Mouse (Mus musculus): ENCODE data around the gene Npdc1. TPM values are rescaled to one million over a fixed set of nuclear protein-coding genes. Genes with fewer than 3 reads are reported as not detected.

Npdc1 gene
- polyA plus RNA-seq, 1 experiment: 79.9 TPM

- Histone ChIP-seq H3ac (ENCODE audit: control insufficient read depth, insufficient read length, low read depth) (no peak overlapping the region), H3K36me3 (ENCODE audit: control insufficient read depth, insufficient read depth) (no peaks in the 10 kb centered on the region), H3K27me3 (ENCODE audit: control insufficient read depth, insufficient read depth, insufficient read length) (no peaks in the 10 kb centered on the region), H3K79me3 (ENCODE audit: low read depth) (no peaks in the 10 kb centered on the region), H3K79me2 (ENCODE audit: control insufficient read depth, insufficient read depth) (no peaks in the 10 kb centered on the region), H3K4me3 (ENCODE audit: insufficient read depth, poor library complexity, severe bottlenecking) (no peak overlapping the region)
- TF ChIP-seq MYOD1 (IDR thresholded peaks at IDR 0.05; ENCODE audit: control insufficient read depth, insufficient read length, low read depth) (no peak), FOSL1 (IDR thresholded peaks at IDR 0.05; ENCODE audit: insufficient read depth, low read length, poor library complexity, severe bottlenecking) (no peak), CEBPB (IDR thresholded peaks at IDR 0.05; ENCODE audit: low read depth) (no peak), USF1 (IDR thresholded peaks at IDR 0.05; ENCODE audit: low read depth) (no peak), MYOG (IDR thresholded peaks at IDR 0.05; ENCODE audit: control insufficient read depth, extremely low read depth, insufficient read length) (no peak), MAX (IDR thresholded peaks at IDR 0.05) (no peak), CTCF (IDR thresholded peaks at IDR 0.05; ENCODE audit: control insufficient read depth, insufficient read depth, insufficient read length) (no peak)
Measured at GRCm38 (mm10) chr2:25452951-25453350, 53.8 kb downstream of the Npdc1 start.

- no peak within 1 kb of the TSS for H3ac ChIP-seq (ENCODE audit: control insufficient read depth, insufficient read length, low read depth)
- TF ChIP-seq CEBPB (IDR thresholded peaks at IDR 0.05; ENCODE audit: low read depth) (no peak), USF1 (IDR thresholded peaks at IDR 0.05; ENCODE audit: low read depth) (no peak), MYOD1 (IDR thresholded peaks at IDR 0.05; ENCODE audit: control insufficient read depth, insufficient read length, low read depth) (no peak), FOSL1 (IDR thresholded peaks at IDR 0.05; ENCODE audit: insufficient read depth, low read length, poor library complexity, severe bottlenecking) (no peak), CTCF (IDR thresholded peaks at IDR 0.05; ENCODE audit: control insufficient read depth, insufficient read depth, insufficient read length) (no peak), MYOG (IDR thresholded peaks at IDR 0.05; ENCODE audit: control insufficient read depth, extremely low read depth, insufficient read length) (no peak), MAX (IDR thresholded peaks at IDR 0.05) (no peak)
- H3K4me3 ChIP-seq (ENCODE audit: insufficient read depth, poor library complexity, severe bottlenecking): no peak within 1 kb of the TSS
- H3K79me3 ChIP-seq (ENCODE audit: low read depth): no peaks in the 10 kb centered on the region
- no peaks in the 10 kb centered on the region for H3K36me3 ChIP-seq (ENCODE audit: control insufficient read depth, insufficient read depth)
- no peaks in the 10 kb centered on the region for H3K27me3 ChIP-seq (ENCODE audit: control insufficient read depth, insufficient read depth, insufficient read length)
- peaks cover 7% of the 10 kb centered on the region for H3K79me2 ChIP-seq (ENCODE audit: control insufficient read depth, insufficient read depth)
Measured at GRCm38 (mm10) chr2:25456205-25456953, 57.2 kb downstream of the Npdc1 start, which contains the start of gene Clic3. Clic3 (plus strand) TSS chr2:25456838.

- no peak overlapping the region for H3K4me3 ChIP-seq (ENCODE audit: insufficient read depth, poor library complexity, severe bottlenecking)
- no peaks in the 10 kb centered on the region for H3K79me3 ChIP-seq (ENCODE audit: low read depth)
- H3K36me3 ChIP-seq (ENCODE audit: control insufficient read depth, insufficient read depth): no peaks in the 10 kb centered on the region
- TF ChIP-seq CEBPB (IDR thresholded peaks at IDR 0.05; ENCODE audit: low read depth): no peak
- no peak for TF ChIP-seq USF1 (IDR thresholded peaks at IDR 0.05; ENCODE audit: low read depth)
- no peak for TF ChIP-seq MAX (IDR thresholded peaks at IDR 0.05)
- no peak for TF ChIP-seq MYOD1 (IDR thresholded peaks at IDR 0.05; ENCODE audit: control insufficient read depth, insufficient read length, low read depth)
- TF ChIP-seq CTCF (IDR thresholded peaks at IDR 0.05; ENCODE audit: control insufficient read depth, insufficient read depth, insufficient read length): no peak
- TF ChIP-seq FOSL1 (IDR thresholded peaks at IDR 0.05; ENCODE audit: insufficient read depth, low read length, poor library complexity, severe bottlenecking): no peak
- no peak for TF ChIP-seq MYOG (IDR thresholded peaks at IDR 0.05; ENCODE audit: control insufficient read depth, extremely low read depth, insufficient read length)
- H3ac ChIP-seq (ENCODE audit: control insufficient read depth, insufficient read length, low read depth): no peak overlapping the region
- H3K79me2 ChIP-seq (ENCODE audit: control insufficient read depth, insufficient read depth): peaks cover 7% of the 10 kb centered on the region
- no peaks in the 10 kb centered on the region for H3K27me3 ChIP-seq (ENCODE audit: control insufficient read depth, insufficient read depth, insufficient read length)
Measured at GRCm38 (mm10) chr2:25457022-25457896, 58.1 kb downstream of the Npdc1 start.

DNA sequence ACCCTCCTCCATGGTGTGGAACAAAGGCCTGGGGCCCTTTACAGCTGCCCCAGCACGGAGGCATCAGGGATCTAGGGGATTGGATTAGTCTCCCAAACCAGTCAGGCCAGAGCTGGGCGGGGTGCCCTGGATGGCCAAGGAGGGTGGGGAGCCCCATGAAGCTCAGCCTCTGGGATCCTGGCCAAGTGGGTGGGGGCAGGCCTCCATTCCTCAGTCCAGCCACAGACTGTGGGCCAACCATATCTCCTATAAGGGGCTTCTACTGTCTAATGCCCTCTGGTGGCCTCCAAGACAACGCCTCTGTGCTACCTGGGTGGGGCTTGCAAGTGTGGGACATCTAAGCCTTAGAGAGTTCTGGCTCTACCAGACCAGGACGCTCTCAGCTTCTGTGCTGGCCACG, 59.8 kb downstream of the Npdc1 start:
- TF ChIP-seq MAX (IDR thresholded peaks at IDR 0.05) (no peak), MYOG (IDR thresholded peaks at IDR 0.05; ENCODE audit: control insufficient read depth, extremely low read depth, insufficient read length) (no peak), FOSL1 (IDR thresholded peaks at IDR 0.05; ENCODE audit: insufficient read depth, low read length, poor library complexity, severe bottlenecking) (no peak), MYOD1 (IDR thresholded peaks at IDR 0.05; ENCODE audit: control insufficient read depth, insufficient read length, low read depth) (no peak), CTCF (IDR thresholded peaks at IDR 0.05; ENCODE audit: control insufficient read depth, insufficient read depth, insufficient read length) (no peak), CEBPB (IDR thresholded peaks at IDR 0.05; ENCODE audit: low read depth) (no peak), USF1 (IDR thresholded peaks at IDR 0.05; ENCODE audit: low read depth) (no peak)
- Histone ChIP-seq H3K79me3 (ENCODE audit: low read depth) (no peaks in the 10 kb centered on the region), H3K36me3 (ENCODE audit: control insufficient read depth, insufficient read depth) (no peaks in the 10 kb centered on the region), H3ac (ENCODE audit: control insufficient read depth, insufficient read length, low read depth) (no peak overlapping the region), H3K79me2 (ENCODE audit: control insufficient read depth, insufficient read depth) (peaks cover 7% of the 10 kb centered on the region), H3K4me3 (ENCODE audit: insufficient read depth, poor library complexity, severe bottlenecking) (no peak overlapping the region), H3K27me3 (ENCODE audit: control insufficient read depth, insufficient read depth, insufficient read length) (no peaks in the 10 kb centered on the region)

Small RNAs within 50 kb of the gene (microRNA-seq; reads per million reads assigned to microRNA genes)
- not detected for gene Mir3087 (ENCODE audit: borderline microRNAs expressed)

Other genes with a start within 250 kb of the Npdc1 start
- 0.56 TPM for gene Nrarp, start 218.6 kb upstream of the Npdc1 start, polyA plus RNA-seq (2012; fragmentation: generic; extraction: Trizol)
- 15.5 TPM for gene Tor4a, start 202.5 kb upstream of the Npdc1 start, polyA plus RNA-seq (2012; fragmentation: generic; extraction: Trizol)
- gene Nelfb, start 187.9 kb upstream of the Npdc1 start, polyA plus RNA-seq (2012; fragmentation: generic; extraction: Trizol): 47.4 TPM
- gene Stpg3, start 184.7 kb upstream of the Npdc1 start, polyA plus RNA-seq (2012; fragmentation: generic; extraction: Trizol): not detected
- gene Fam166a, start 180.6 kb upstream of the Npdc1 start, polyA plus RNA-seq (2012; fragmentation: generic; extraction: Trizol): not detected
- 800 TPM for gene Tubb4b, start 174.6 kb upstream of the Npdc1 start, polyA plus RNA-seq (2012; fragmentation: generic; extraction: Trizol)
- not detected for gene Slc34a3, start 165.0 kb upstream of the Npdc1 start, polyA plus RNA-seq (2012; fragmentation: generic; extraction: Trizol)
- gene Rnf224, start 162.6 kb upstream of the Npdc1 start, polyA plus RNA-seq (2012; fragmentation: generic; extraction: Trizol): not detected
- gene Rnf208, start 157.1 kb upstream of the Npdc1 start, polyA plus RNA-seq (2012; fragmentation: generic; extraction: Trizol): 0.22 TPM
- 0.25 TPM for gene Cysrt1, start 156.9 kb upstream of the Npdc1 start, polyA plus RNA-seq (2012; fragmentation: generic; extraction: Trizol)
- 3.9 TPM for gene AL732309.1, start 152.5 kb upstream of the Npdc1 start, polyA plus RNA-seq (2012; fragmentation: generic; extraction: Trizol)
- gene Tmem203, start 143.9 kb upstream of the Npdc1 start, polyA plus RNA-seq (2012; fragmentation: generic; extraction: Trizol): 28.5 TPM
- gene Tprn, start 136.7 kb upstream of the Npdc1 start, polyA plus RNA-seq (2012; fragmentation: generic; extraction: Trizol): 7.4 TPM
- 143 TPM for gene Ssna1, start 126.9 kb upstream of the Npdc1 start, polyA plus RNA-seq (2012; fragmentation: generic; extraction: Trizol)
- gene Anapc2, start 126.9 kb upstream of the Npdc1 start, polyA plus RNA-seq (2012; fragmentation: generic; extraction: Trizol): 89.4 TPM
- not detected for gene Tmem210, start 111.2 kb upstream of the Npdc1 start, polyA plus RNA-seq (2012; fragmentation: generic; extraction: Trizol)
- gene Lrrc26, start 109.4 kb upstream of the Npdc1 start, polyA plus RNA-seq (2012; fragmentation: generic; extraction: Trizol): not detected
- 0.02 TPM for gene Grin1, start 80.2 kb upstream of the Npdc1 start, polyA plus RNA-seq (2012; fragmentation: generic; extraction: Trizol)
- 38.0 TPM for gene Man1b1, start 67.0 kb upstream of the Npdc1 start, polyA plus RNA-seq (2012; fragmentation: generic; extraction: Trizol)
- gene Dpp7, start 43.0 kb upstream of the Npdc1 start, polyA plus RNA-seq (2012; fragmentation: generic; extraction: Trizol): 22.4 TPM
- gene Uap1l1, start 33.7 kb upstream of the Npdc1 start, polyA plus RNA-seq (2012; fragmentation: generic; extraction: Trizol): 96.6 TPM
- gene Sapcd2, start 27.0 kb upstream of the Npdc1 start, polyA plus RNA-seq (2012; fragmentation: generic; extraction: Trizol): 25.8 TPM
- gene Entpd2, start 3.5 kb upstream of the Npdc1 start, polyA plus RNA-seq (2012; fragmentation: generic; extraction: Trizol): not detected
- gene Fut7, start 23.9 kb downstream of the Npdc1 start, polyA plus RNA-seq (2012; fragmentation: generic; extraction: Trizol): 0.08 TPM
- 4.2 TPM for gene Abca2, start 29.4 kb downstream of the Npdc1 start, polyA plus RNA-seq (2012; fragmentation: generic; extraction: Trizol)
- gene Clic3, start 57.5 kb downstream of the Npdc1 start, polyA plus RNA-seq (2012; fragmentation: generic; extraction: Trizol): 0.15 TPM
- 12.3 TPM for gene Paxx, start 61.7 kb downstream of the Npdc1 start, polyA plus RNA-seq (2012; fragmentation: generic; extraction: Trizol)
- not detected for gene Ptgds, start 70.7 kb downstream of the Npdc1 start, polyA plus RNA-seq (2012; fragmentation: generic; extraction: Trizol)
- not detected for gene Lcn12, start 94.6 kb downstream of the Npdc1 start, polyA plus RNA-seq (2012; fragmentation: generic; extraction: Trizol)
- gene Fbxw5, start 101.4 kb downstream of the Npdc1 start, polyA plus RNA-seq (2012; fragmentation: generic; extraction: Trizol): 35.8 TPM
- 0.32 TPM for gene C8g, start 102.4 kb downstream of the Npdc1 start, polyA plus RNA-seq (2012; fragmentation: generic; extraction: Trizol)
- gene Traf2, start 147.6 kb downstream of the Npdc1 start, polyA plus RNA-seq (2012; fragmentation: generic; extraction: Trizol): 28.8 TPM
- gene Edf1, start 158.5 kb downstream of the Npdc1 start, polyA plus RNA-seq (2012; fragmentation: generic; extraction: Trizol): 340 TPM
- 5.7 TPM for gene Mamdc4, start 175.5 kb downstream of the Npdc1 start, polyA plus RNA-seq (2012; fragmentation: generic; extraction: Trizol)
- gene Phpt1, start 175.9 kb downstream of the Npdc1 start, polyA plus RNA-seq (2012; fragmentation: generic; extraction: Trizol): 94.2 TPM
- gene Ajm1, start 182.4 kb downstream of the Npdc1 start, polyA plus RNA-seq (2012; fragmentation: generic; extraction: Trizol): 0.29 TPM
- 58.9 TPM for gene Rabl6, start 209.2 kb downstream of the Npdc1 start, polyA plus RNA-seq (2012; fragmentation: generic; extraction: Trizol)
- gene Ccdc183, start 218.3 kb downstream of the Npdc1 start, polyA plus RNA-seq (2012; fragmentation: generic; extraction: Trizol): 0.15 TPM
- gene Tmem141, start 222.7 kb downstream of the Npdc1 start, polyA plus RNA-seq (2012; fragmentation: generic; extraction: Trizol): 12.9 TPM
- gene Fcna, start 228.7 kb downstream of the Npdc1 start, polyA plus RNA-seq (2012; fragmentation: generic; extraction: Trizol): 0.14 TPM

Data from C2C12 (cell line).